Mouse (Mus musculus) liver, embryonic 14.5 days (tissue): ENCODE results near the gene Edf1. TPM values are rescaled to one million over a fixed set of nuclear protein-coding genes. Genes with fewer than 3 reads are reported as not detected.

Source experiments
- ATAC-seq: fragments of 200-750 bp; cut with Nextera tagmentation; 2 replicates; pipeline ENCODE4 v1.8.0; 2017; ENCODE audit warnings: moderate number of reproducible peaks, mild to moderate bottlenecking, moderate library complexity; ENCODE audit not compliant: insufficient read depth
- DNase-seq, 3 experiments: peaks; one replicate each; pipeline ENCODE4 v3.0.0-alpha.2; 2012 to 2013; ENCODE audit warnings: low read depth in 3 of 3, low spot score in 3 of 3
- H3K27ac ChIP-seq: fragments of 300-500 bp; sonication (generic); 2 replicates; pipeline ENCODE4 v1.5.1; 2014; ENCODE audit warnings: moderate library complexity, mild to moderate bottlenecking, control low read depth, inconsistent platforms
- H3K27me3 ChIP-seq: fragments of 300-500 bp; sonication (generic); 2 replicates; pipeline ENCODE4 v1.6.1; 2014; ENCODE audit warnings: mild to moderate bottlenecking, low read length, moderate library complexity; ENCODE audit not compliant: control insufficient read depth, insufficient read depth
- H3K36me3 ChIP-seq: fragments of 300-500 bp; sonication (generic); replicated peaks from 2 replicates; pipeline ENCODE4 v1.6.1; 2014; ENCODE audit warnings: low read depth; ENCODE audit not compliant: control insufficient read depth, insufficient read depth
- H3K4me1 ChIP-seq, 2 experiments: fragments of 200-500 bp in 1 of 2; fragments of 300-500 bp in 1 of 2; sonication (generic) in 1 of 2; replicated peaks; 2 replicates each; pipeline ENCODE4 v1.6.1; 2012 to 2014; ENCODE audit warnings: antibody characterized with exemption in 1 of 2, inconsistent platforms in 1 of 2, low read length in 1 of 2; ENCODE audit not compliant: control insufficient read depth in 2 of 2, insufficient read depth in 2 of 2
- H3K4me2 ChIP-seq: fragments of 300-500 bp; sonication (generic); 2 replicates; pipeline ENCODE4 v1.6.1; 2014; ENCODE audit warnings: low read depth, mild to moderate bottlenecking, control low read depth, moderate library complexity
- H3K4me3 ChIP-seq, 2 experiments: fragments of 200-500 bp in 1 of 2; fragments of 300-500 bp in 1 of 2; sonication (generic) in 1 of 2; 2 replicates each; pipeline ENCODE4 v1.5.1; 2012 to 2014; ENCODE audit warnings: low read depth in 2 of 2, low read length in 2 of 2, mild to moderate bottlenecking in 2 of 2, control low read depth in 1 of 2, inconsistent platforms in 1 of 2, moderate library complexity in 1 of 2; ENCODE audit not compliant: insufficient read depth in 1 of 2
- H3K9ac ChIP-seq: fragments of 300-500 bp; sonication (generic); replicated peaks from 2 replicates; pipeline ENCODE4 v1.6.1; 2014; ENCODE audit warnings: mild to moderate bottlenecking, control low read depth, moderate library complexity
- H3K9me3 ChIP-seq: fragments of 300-500 bp; sonication (generic); 2 replicates; pipeline ENCODE4 v1.6.1; 2016; ENCODE audit warnings: low read length, mixed read lengths; ENCODE audit not compliant: control insufficient read depth
- CTCF ChIP-seq: IDR thresholded peaks from 2 replicates; pipeline ENCODE4 v1.5.1; 2016; ENCODE audit warnings: antibody characterized with exemption, low read depth, control low read depth
- EP300 ChIP-seq: IDR thresholded peaks from 2 replicates; pipeline ENCODE4 v1.6.1; 2016; ENCODE audit warnings: antibody characterized with exemption, low read depth
- WGBS: fragments of 180-500 bp; shearing (Covaris S2); extraction: QIAGEN DNeasy Blood & Tissue Kit; methylation state at CpG from one replicate; pipeline ENCODE4 v1.1.7; 2014; ENCODE audit not compliant: insufficient replicate concordance; 5-methylcytosine and 5-hydroxymethylcytosine counted together
- polyA plus RNA-seq, 2 experiments: library from polyadenylated mRNA; depleted of rRNA in 1 of 2; stranded (reverse) in 1 of 2; unstranded in 1 of 2; fragments of >200 nt; fragmentation: Nextera tagmentation in 1 of 2; extraction: Ambion mirVana in 1 of 2; gene quantifications; 2 replicates each; pipeline versions ENCODE4 v1.2.1 to v1.2.3; 2012 to 2014

Gene Edf1
- polyA plus RNA-seq, 2 experiments = 104 to 192 TPM

GRCm38 (mm10) chr2:25573068-25573467, 15.4 kb downstream of the Edf1 start:
- DNase-seq (no peak), ATAC-seq (no peak)
- 63% methylated on average over 2 of the region's 2 CpGs for WGBS
- Histone ChIP-seq H3K4me1 (peaks cover 10 to 13% of the 10 kb centered on the region in 2 experiments), H3K27me3 (peaks cover 27% of the 10 kb centered on the region), H3K4me2 (peak overlapping the region; percentile 86), H3K9me3 (no peaks in the 10 kb centered on the region), H3K9ac (no peak overlapping the region), H3K27ac (no peak overlapping the region), H3K4me3 (no peak overlapping the region), H3K36me3 (no peaks in the 10 kb centered on the region)
- TF ChIP-seq CTCF (no peak), EP300 (no peak)

GRCm38 (mm10) chr2:25574136-25574535, 16.5 kb downstream of the Edf1 start:
- WGBS = 13% methylated on average over 11 of the region's 11 CpGs
- ATAC-seq (no peak), DNase-seq (no peak)
- peak overlapping the region; percentile 31 for H3K9ac ChIP-seq
- H3K4me3 ChIP-seq = peak overlapping the region; percentile 59 to 88
- H3K27me3 ChIP-seq = peaks cover 38% of the 10 kb centered on the region
- peaks cover 10 to 13% of the 10 kb centered on the region in 2 experiments for H3K4me1 ChIP-seq
- TF ChIP-seq CTCF = no peak
- no peaks in the 10 kb centered on the region for H3K36me3 ChIP-seq
- H3K27ac ChIP-seq = no peak overlapping the region
- no peaks in the 10 kb centered on the region for H3K9me3 ChIP-seq
- peak overlapping the region; percentile 86 for H3K4me2 ChIP-seq

- Histone ChIP-seq H3K4me3 (peak within 1 kb of the TSS; percentile 59 to 88), H3K4me2 (peak within 1 kb of the TSS; percentile 86), H3K9ac (peak within 1 kb of the TSS; percentile 57), H3K27me3 (peaks cover 44% of the 10 kb centered on the region), H3K4me1 (peaks cover 10 to 13% of the 10 kb centered on the region in 2 experiments), H3K36me3 (no peaks in the 10 kb centered on the region), H3K9me3 (no peaks in the 10 kb centered on the region), H3K27ac (no peak within 1 kb of the TSS)
- TF ChIP-seq CTCF (no peak), EP300 (no peak)
- DNase-seq (peak; percentile 85 to 89 (median 86)), ATAC-seq (peak; percentile 95)
- under 1% methylated on average over 44 of the region's 45 CpGs for WGBS
These were observed 17.2 kb downstream of the Edf1 start, which contains the start of the genes Mamdc4 and Phpt1 for GRCm38 (mm10) chr2:25574579-25575431. TSS of gene Mamdc4 (minus strand) at chr2:25574845. TSS of gene Phpt1 (minus strand) at chr2:25575224.

GRCm38 (mm10) chr2:25575432-25576027, 17.9 kb downstream of the Edf1 start:
- DNase-seq (no peak), ATAC-seq (no peak)
- Histone ChIP-seq H3K27ac (no peak overlapping the region), H3K36me3 (no peaks in the 10 kb centered on the region), H3K9me3 (no peaks in the 10 kb centered on the region), H3K9ac (peak overlapping the region; percentile 57), H3K4me1 (peaks cover 10 to 13% of the 10 kb centered on the region in 2 experiments), H3K4me3 (peak overlapping the region; percentile 59 to 88), H3K27me3 (peaks cover 52% of the 10 kb centered on the region), H3K4me2 (peak overlapping the region; percentile 86)
- 22% methylated on average over 21 of the region's 21 CpGs for WGBS
- TF ChIP-seq EP300 = no peak
- no peak for TF ChIP-seq CTCF
